Mouse (Mus musculus): ENCODE data around the gene Vsig8. TPM values are rescaled to one million over a fixed set of nuclear protein-coding genes. Genes with fewer than 3 reads are reported as not detected.

The Vsig8 gene
- polyA plus RNA-seq (2015; fragmentation: Nextera tagmentation; extraction: Ambion mirVana): 0.46 and 1.8 TPM in 2 replicates

DNA sequence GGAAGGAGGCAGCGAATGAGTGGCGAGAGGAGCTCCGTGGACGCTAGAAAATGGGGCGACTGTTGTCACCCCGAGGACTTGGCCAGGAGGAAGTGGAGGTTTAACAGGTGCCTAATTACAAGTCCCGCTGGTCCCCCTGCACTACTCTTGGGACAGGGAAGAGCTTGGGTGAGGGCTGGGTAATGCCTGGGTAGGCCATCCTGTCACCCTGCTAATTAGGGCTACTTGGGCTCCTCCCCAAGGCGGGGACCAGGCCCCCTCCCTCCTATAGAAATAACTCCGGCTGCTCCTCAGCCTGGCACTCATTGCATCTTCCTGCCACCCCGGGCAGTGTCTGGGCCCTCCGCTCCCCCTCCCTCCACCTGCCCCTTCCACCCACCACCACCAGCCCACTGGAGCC, at the start of gene Vsig8:
TSS of gene Vsig8 (plus strand) at position 301 of the 400 bp plus-strand sequence.
- Histone ChIP-seq H3K9me3 (no peaks in the 10 kb centered on the region), H3K27me3 (replicated peaks) (no peaks in the 10 kb centered on the region; the same call in 1 of the 2 replicates), H3K4me2 (peak within 1 kb of the TSS; percentile 8; the same call in 1 of the 2 replicates), H3K9ac (no peak within 1 kb of the TSS), H3K4me3 (replicated peaks) (peak within 1 kb of the TSS; percentile 1; the same call in 1 of the 2 replicates), H3K4me1 (peaks cover 7% of the 10 kb centered on the region; the same call in 1 of the 2 replicates), H3K27ac (no peak within 1 kb of the TSS), H3K36me3 (no peaks in the 10 kb centered on the region)
- ATAC-seq (ENCODE audit: insufficient read depth, low FRiP score, low read depth): no peak
- WGBS: 77% methylated on average over 11 of the region's 11 CpGs

DNA sequence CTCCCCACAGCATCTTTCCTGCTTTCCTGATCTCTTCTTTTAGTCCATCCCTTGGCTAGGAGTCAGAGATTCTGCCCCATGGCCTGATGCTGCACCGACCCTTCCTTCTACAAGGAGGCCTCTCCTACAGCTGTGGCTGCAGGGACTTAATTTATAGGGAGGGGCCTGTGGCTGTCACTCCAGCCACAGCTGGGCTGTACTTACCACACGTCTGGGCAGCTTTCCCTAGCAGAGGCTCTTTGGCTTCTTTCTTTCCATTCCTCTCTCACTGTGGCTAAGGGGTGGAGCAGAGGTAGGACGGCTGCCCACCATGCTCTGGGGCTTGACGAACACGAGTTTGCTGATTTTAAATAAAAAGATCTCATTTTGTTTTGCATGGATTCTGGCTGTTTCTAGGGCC, 48.7 kb upstream of the Vsig8 start:
- Histone ChIP-seq H3K4me1 (peaks cover 37% of the 10 kb centered on the region), H3K36me3 (peaks cover 28% of the 10 kb centered on the region), H3K4me2 (no peak overlapping the region), H3K27me3 (replicated peaks) (no peaks in the 10 kb centered on the region), H3K4me3 (replicated peaks) (no peak overlapping the region), H3K9me3 (no peaks in the 10 kb centered on the region), H3K9ac (no peak overlapping the region), H3K27ac (no peak overlapping the region)
- no peak for ATAC-seq (ENCODE audit: insufficient read depth, low FRiP score, low read depth)
- WGBS: 49% methylated on average over 5 of the region's 5 CpGs

DNA sequence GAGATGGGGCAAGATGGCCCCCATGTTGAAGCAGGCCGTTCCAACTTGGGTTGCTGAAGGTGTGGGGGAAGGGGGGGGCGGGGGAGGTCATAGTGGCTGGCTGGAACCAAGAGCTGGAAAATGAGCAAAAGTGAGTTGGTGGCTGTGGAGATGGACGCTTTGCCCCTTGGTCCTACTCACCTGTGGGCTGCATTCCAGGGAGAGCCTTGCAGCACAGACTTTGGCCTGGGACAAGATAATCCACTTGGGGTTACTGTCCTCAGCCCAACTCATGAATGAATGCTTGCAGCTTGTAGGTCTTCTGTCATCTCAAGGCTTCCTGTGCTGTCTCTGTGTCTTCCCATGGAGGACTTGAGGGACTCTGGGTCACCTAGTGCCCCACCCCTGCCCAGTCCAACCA, 48.0 kb upstream of the Vsig8 start:
- H3K36me3 ChIP-seq: peaks cover 28% of the 10 kb centered on the region
- H3K9ac ChIP-seq: no peak overlapping the region
- peaks cover 30% of the 10 kb centered on the region for H3K4me1 ChIP-seq
- no peak overlapping the region for H3K4me3 ChIP-seq (replicated peaks)
- H3K9me3 ChIP-seq: no peaks in the 10 kb centered on the region
- H3K27me3 ChIP-seq (replicated peaks): no peaks in the 10 kb centered on the region
- H3K4me2 ChIP-seq: no peak overlapping the region
- H3K27ac ChIP-seq: no peak overlapping the region
- WGBS: 86% methylated on average over 3 of the region's 3 CpGs
- ATAC-seq (ENCODE audit: insufficient read depth, low FRiP score, low read depth): no peak

DNA sequence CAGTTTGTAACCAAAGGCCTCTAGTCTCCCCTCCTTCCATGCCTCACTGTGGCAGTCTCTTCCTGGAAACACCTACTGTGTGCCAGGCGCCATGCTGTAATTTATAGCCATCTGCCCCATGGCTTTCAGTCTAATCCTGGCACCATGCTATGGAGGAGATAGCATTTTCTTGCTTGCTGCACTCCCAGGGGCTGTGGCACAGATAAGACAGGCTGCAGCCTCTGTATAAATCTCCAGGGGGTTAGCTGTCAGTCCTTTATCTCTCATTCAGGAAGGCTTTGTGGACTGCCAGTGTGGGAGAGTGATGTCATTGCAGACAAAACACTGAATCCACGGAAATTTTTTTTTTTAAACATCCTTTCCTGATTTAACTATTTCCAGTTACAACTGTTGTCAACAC, 47.6 kb upstream of the Vsig8 start:
- WGBS: 46% methylated on average over 2 of the region's 2 CpGs
- H3K27ac ChIP-seq: no peak overlapping the region

DNA sequence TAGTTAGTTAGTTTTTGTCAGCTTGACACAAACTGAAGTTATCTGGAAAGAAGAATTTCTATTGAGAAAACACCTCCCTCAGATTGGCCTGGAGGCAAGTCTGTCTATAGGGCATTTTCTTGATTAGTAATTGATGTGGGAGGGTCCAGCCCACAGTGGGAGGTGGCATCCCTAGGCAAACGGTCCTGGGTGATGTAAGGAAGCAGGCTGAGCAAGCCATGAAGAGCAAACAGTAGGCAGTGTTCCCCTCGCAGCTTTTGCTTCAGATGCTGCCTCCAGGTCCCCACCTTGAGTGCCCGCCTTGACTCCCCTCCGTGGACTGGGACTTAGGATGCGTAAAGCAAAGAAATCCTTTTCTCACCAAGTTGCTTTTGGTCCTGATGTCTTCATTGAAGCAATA, 46.5 kb upstream of the Vsig8 start:
- H3K36me3 ChIP-seq: peaks cover 28% of the 10 kb centered on the region
- ATAC-seq (ENCODE audit: insufficient read depth, low FRiP score, low read depth): no peak
- WGBS: 68% methylated on average over 5 of the region's 5 CpGs
- H3K27ac ChIP-seq: peak overlapping the region; percentile 81; the same call in 1 of the 2 replicates
- H3K4me3 ChIP-seq (replicated peaks): no peak overlapping the region
- no peaks in the 10 kb centered on the region for H3K27me3 ChIP-seq (replicated peaks)
- H3K9me3 ChIP-seq: no peaks in the 10 kb centered on the region
- H3K4me1 ChIP-seq: peaks cover 30% of the 10 kb centered on the region
- H3K9ac ChIP-seq: no peak overlapping the region
- H3K4me2 ChIP-seq: no peak overlapping the region

More for the DNA sequence above, 47.6 kb upstream of the Vsig8 start:
- Histone ChIP-seq H3K27me3 (replicated peaks) (no peaks in the 10 kb centered on the region), H3K9me3 (no peaks in the 10 kb centered on the region), H3K4me3 (replicated peaks) (no peak overlapping the region), H3K4me2 (no peak overlapping the region), H3K9ac (no peak overlapping the region), H3K4me1 (peaks cover 29% of the 10 kb centered on the region), H3K36me3 (peaks cover 28% of the 10 kb centered on the region)
- no peak for ATAC-seq (ENCODE audit: insufficient read depth, low FRiP score, low read depth)

DNA sequence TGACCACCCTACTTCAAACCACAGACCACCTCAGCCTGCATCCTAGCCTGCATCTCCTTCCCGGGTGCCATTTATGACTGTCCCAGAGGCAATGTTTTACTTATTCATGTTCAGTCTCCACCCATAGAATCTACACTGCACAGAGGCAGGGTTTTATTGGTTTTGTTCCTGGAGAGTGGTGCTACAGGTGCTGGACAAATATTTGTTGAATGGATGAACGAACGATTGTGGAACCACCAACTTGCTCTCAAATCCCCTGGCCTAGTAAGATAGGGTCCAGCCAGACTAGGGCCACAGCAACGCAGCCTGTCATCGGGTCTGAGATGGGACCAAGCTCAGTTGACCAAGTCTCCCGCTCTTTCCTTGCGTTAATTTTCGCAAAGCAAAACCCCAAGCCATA, 45.8 kb upstream of the Vsig8 start:
- Histone ChIP-seq H3K4me3 (replicated peaks) (no peak overlapping the region), H3K27ac (peak overlapping the region; percentile 81), H3K9ac (no peak overlapping the region), H3K4me2 (peak overlapping the region; percentile 38), H3K9me3 (no peaks in the 10 kb centered on the region), H3K4me1 (peaks cover 30% of the 10 kb centered on the region), H3K36me3 (peaks cover 26% of the 10 kb centered on the region), H3K27me3 (replicated peaks) (no peaks in the 10 kb centered on the region)
- 45% methylated on average over 8 of the region's 8 CpGs for WGBS
- ATAC-seq (ENCODE audit: insufficient read depth, low FRiP score, low read depth): peak; percentile 61

DNA sequence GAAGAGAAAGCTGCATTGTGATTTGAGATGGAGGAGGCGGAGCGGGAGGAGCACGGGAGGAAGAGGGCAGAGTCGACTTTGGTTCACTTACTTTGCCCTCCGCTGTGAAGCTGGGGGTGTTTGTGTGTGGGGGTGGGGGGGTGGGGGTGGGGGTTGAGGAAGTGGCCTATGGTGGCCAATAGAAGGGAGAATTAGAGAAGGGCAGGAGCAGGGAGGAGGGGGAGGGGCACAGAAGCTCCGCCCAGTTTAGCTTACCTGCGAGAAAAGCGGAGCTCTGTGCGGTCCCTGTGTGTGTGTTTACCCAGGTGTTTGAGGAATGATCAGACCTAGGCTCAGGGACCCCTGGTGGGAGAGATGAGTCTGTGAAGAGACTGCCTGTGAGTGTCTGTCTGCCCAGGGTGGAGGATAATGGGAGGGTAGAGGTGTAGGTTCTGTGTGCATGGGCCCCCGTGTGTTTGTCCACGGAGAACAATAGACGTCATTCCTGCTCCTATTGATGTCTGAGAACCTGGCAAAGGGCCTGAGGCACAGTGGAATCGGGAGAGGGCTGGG, 45.2 kb upstream of the Vsig8 start:
- Histone ChIP-seq H3K9me3 (no peaks in the 10 kb centered on the region), H3K4me3 (replicated peaks) (no peak overlapping the region), H3K27me3 (replicated peaks) (no peaks in the 10 kb centered on the region), H3K36me3 (peaks cover 20% of the 10 kb centered on the region), H3K4me1 (peaks cover 33% of the 10 kb centered on the region), H3K27ac (peak overlapping the region; percentile 81), H3K9ac (no peak overlapping the region), H3K4me2 (peak overlapping the region; percentile 38)
- 32% methylated on average over 13 of the region's 13 CpGs for WGBS
- peak; percentile 57 for ATAC-seq (ENCODE audit: insufficient read depth, low FRiP score, low read depth)

DNA sequence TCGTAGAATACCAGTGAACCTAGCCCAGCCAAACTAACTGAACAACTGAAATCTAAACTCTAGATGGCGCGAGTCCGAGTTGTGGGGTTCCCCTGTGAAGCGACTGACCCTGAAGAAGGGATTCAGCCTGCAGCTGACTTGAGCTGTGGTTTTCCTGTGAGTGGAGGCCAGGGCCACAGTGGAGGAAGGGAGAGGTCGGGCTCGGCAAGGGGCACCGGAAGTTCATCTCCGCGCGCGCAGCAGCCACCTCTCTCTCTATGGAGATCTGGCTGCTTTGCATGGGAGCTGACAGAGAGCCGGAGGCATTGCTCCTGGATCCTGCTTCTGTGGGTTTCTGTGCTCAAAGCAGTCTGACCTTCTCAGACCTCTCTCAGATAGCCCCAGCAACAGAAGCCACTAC, 42.8 kb upstream of the Vsig8 start:
- no peak for ATAC-seq (ENCODE audit: insufficient read depth, low FRiP score, low read depth)
- Histone ChIP-seq H3K36me3 (no peaks in the 10 kb centered on the region), H3K4me1 (peaks cover 30% of the 10 kb centered on the region), H3K27ac (peak overlapping the region; percentile 33), H3K9me3 (no peaks in the 10 kb centered on the region), H3K27me3 (replicated peaks) (no peaks in the 10 kb centered on the region), H3K4me2 (peak overlapping the region; percentile 27; the same call in 1 of the 2 replicates), H3K4me3 (replicated peaks) (no peak overlapping the region), H3K9ac (no peak overlapping the region)
- 17% methylated on average over 13 of the region's 13 CpGs for WGBS

DNA sequence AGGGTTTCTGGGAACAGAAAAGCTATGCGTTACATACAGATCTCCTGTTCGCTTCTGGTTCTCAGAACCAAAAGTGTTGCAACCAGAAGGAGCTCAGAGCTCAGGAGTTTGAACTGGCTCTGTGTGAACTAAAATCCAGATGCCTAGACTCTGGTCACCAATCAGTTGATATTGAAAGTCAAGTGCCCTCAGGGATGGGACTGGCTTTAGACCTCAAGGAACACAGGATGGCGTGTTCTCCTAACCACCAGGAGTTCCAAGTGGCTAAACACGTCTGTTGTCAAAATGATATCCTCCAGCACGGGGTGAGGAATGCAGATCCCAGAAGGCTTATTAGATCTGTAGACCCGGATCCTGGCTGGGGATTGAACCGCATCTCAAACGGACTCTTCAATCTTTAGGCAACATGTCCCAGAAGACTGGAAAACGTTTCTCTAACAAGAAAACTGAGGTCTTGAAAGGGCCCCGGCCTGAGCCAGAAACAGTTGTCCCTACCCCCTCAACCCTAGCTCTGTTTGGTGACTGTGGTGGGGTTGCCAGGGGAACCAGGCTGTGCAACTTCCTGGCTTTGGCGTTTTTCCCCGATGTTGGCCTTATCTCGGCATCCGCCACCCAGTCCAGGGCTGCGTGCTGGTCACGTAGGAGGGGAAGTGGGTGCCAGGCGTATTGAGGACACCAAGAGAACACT, 42.1 kb upstream of the Vsig8 start:
- ATAC-seq (ENCODE audit: insufficient read depth, low FRiP score, low read depth): peak; percentile 57; the same call in 1 of the 2 replicates
- Histone ChIP-seq H3K9me3 (no peaks in the 10 kb centered on the region), H3K36me3 (no peaks in the 10 kb centered on the region), H3K9ac (no peak overlapping the region), H3K27me3 (replicated peaks) (no peaks in the 10 kb centered on the region), H3K27ac (peak overlapping the region; percentile 33), H3K4me1 (peaks cover 25% of the 10 kb centered on the region), H3K4me3 (replicated peaks) (no peak overlapping the region), H3K4me2 (peak overlapping the region; percentile 8; the same call in 1 of the 2 replicates)
- 59% methylated on average over 17 of the region's 17 CpGs for WGBS

DNA sequence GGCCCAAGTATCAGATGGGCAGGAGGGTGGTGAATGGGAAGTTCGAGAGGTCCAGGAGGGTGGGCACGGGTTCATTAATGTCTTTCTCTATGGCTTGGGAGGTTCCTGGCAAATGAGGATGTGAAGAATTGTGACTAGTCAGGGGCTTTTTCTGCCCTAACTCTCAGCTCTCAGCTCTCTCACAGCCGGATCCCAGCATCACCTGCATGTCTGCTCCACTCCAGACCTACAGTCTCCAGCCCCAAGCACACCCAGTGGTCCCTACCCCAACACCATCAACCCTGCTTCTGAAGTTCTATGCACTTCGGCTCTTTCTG, 41.6 kb upstream of the Vsig8 start:
- Histone ChIP-seq H3K4me1 (peaks cover 25% of the 10 kb centered on the region), H3K36me3 (no peaks in the 10 kb centered on the region), H3K4me3 (replicated peaks) (no peak overlapping the region), H3K9me3 (no peaks in the 10 kb centered on the region), H3K27ac (peak overlapping the region; percentile 33; the same call in 1 of the 2 replicates), H3K4me2 (0 out of 2 replicates have a peak overlapping the region, but pooled peaks have one; percentile 8), H3K9ac (no peak overlapping the region), H3K27me3 (replicated peaks) (no peaks in the 10 kb centered on the region)
- no peak for ATAC-seq (ENCODE audit: insufficient read depth, low FRiP score, low read depth)
- 61% methylated on average over 4 of the region's 4 CpGs for WGBS

DNA sequence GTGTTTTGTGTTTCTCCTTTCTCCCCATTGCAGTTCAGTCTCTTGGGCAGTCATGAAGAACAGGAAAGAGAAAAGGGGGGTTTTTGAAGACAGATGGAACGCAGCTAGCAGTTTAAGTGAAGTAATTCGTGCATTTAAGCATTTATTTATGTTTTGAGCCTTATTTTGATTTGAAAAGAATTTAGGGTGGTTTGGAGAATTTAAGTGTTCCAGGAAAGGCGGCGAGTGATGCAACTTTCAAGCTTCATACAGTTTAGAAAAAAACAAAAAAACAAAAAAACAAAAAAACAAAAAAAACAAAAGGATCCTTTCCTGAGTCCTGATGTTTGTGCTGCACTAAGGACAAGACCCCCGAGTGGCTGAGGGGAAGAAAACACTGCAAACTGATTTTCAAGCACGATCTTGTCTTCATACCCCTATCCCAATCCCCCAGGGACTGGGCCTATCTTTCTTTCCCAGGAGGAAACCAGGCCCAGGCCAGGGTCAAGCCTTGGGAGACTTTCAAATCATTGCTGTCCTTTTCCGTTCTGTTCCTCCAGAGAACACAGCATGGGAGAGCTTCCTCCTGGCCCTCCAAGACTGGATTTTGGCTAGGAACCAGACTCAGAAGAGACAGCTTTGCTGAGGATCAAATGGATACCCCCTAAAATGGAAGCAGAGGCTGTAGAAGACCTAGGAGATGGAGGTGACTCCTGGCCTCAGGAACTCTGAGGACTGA, 41.0 kb upstream of the Vsig8 start:
- no peaks in the 10 kb centered on the region for H3K36me3 ChIP-seq
- H3K4me1 ChIP-seq: peaks cover 27% of the 10 kb centered on the region
- H3K4me3 ChIP-seq (replicated peaks): no peak overlapping the region
- no peaks in the 10 kb centered on the region for H3K27me3 ChIP-seq (replicated peaks)
- 68% methylated on average over 7 of the region's 7 CpGs for WGBS
- H3K4me2 ChIP-seq: no peak overlapping the region
- H3K9ac ChIP-seq: no peak overlapping the region
- peak overlapping the region; percentile 28; the same call in 1 of the 2 replicates for H3K27ac ChIP-seq
- ATAC-seq (ENCODE audit: insufficient read depth, low FRiP score, low read depth): no peak
- no peaks in the 10 kb centered on the region for H3K9me3 ChIP-seq

DNA sequence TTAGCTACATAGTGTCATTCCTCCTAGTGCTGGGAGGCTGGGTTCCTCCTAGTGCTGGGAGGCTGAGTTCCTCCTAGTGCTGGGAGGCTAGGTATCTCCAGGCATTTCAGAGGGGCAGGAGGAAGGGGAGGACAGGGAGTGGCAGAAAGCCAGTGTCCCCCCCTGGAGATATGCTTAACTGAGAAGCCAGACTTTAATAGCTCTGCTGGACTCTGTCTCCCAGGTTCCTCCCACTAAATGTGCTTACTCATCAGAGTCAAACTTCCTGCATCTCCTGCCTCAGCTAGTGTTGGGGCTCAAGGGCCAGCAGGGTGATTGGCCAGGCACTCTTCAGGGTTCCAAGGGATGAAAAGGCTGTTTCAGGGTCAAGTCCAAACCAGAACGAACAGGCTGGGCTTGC, 40.3 kb upstream of the Vsig8 start:
- Histone ChIP-seq H3K4me2 (no peak overlapping the region), H3K36me3 (no peaks in the 10 kb centered on the region), H3K4me3 (replicated peaks) (no peak overlapping the region), H3K27me3 (replicated peaks) (no peaks in the 10 kb centered on the region), H3K27ac (peak overlapping the region; percentile 28; the same call in 1 of the 2 replicates), H3K9me3 (no peaks in the 10 kb centered on the region), H3K4me1 (peaks cover 33% of the 10 kb centered on the region), H3K9ac (no peak overlapping the region)
- WGBS: 55% methylated on average over 1 of the region's 1 CpGs
- ATAC-seq (ENCODE audit: insufficient read depth, low FRiP score, low read depth): no peak

All from stomach, embryonic 15.5 days (tissue).